Mouse (Mus musculus) right cerebral cortex, adult 2 months (tissue): ENCODE measurements around the gene E2f3.

Source experiments
- DNase-seq, 2 experiments: peaks; one replicate each; pipeline ENCODE4 v3.0.0; 2021 to 2022; ENCODE audit warnings: low spot score in 2 of 2

E2f3 gene

DNA sequence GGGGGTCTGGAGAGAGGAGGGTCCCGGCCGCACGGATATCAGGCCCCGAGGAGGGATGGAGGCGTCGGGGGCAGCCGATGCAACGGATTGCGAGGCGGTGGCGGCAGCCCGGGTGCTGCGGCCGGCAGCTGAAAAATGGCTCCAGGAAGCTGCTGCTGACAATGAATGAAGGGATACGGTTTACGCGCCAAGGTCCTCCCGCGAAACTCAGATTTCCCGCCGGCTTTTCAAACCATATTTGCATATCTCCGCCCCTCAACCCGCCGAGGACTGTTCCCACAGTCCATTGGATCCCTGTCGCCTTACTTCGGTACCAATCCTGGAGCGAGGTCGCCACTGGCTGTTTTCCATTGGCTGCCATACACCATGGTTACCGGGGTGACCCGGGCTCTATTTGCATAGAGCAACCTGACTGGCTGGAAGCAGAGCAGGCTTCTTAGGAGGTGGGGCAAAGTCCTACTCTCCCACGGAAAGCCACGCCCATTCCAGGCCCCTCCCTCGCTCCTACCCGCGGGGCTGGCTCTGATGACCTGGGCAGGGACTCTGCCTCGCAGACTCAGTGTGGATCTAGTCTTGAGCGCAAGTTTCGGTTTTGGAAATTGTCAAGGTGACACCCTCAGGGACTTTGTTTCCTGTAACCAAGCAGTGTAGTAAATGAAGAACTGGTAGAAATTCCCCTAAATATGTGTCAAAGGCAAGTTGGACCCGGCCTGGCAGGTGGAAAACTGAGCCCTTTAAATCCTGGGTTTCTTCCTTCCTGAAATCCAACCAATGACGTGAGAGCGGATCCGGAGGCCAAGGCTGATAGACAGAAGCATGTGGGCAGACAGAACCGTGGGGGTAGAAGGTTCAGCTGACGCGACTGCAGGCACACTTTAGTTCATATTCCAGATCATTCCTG lies at the start of gene E2f3:
TSS of gene E2f3 (minus strand) at position 209 of the 901 bp plus-strand sequence.
- DNase-seq, result peak; percentile 99

DNA sequence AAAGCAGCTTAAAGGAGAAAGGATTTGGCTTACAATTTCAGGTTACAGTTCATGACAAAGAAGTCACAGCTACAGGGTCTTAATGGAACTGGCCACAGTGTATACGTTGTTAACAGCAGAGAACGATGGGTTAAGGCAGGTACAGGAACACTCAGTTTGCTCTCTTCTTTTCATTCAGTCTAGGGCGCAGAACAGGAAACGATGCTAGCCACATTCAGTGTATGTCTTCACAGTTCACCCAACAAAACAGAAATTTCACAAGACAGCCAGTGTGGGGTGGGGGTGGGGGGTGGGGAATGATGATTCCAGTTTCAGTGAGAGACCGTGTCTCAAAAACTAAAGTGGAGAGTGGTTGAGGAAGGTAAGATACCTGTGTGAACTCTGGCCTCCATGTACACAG lies 48.7 kb upstream of the E2f3 start:
- DNase-seq, result no peak

- DNase-seq, result no peak
These were observed 45.9 kb upstream of the E2f3 start for GRCm38 (mm10) chr13:30031684-30032335.

- no peak for DNase-seq
These were observed 42.0 kb upstream of the E2f3 start for GRCm38 (mm10) chr13:30027841-30028240.

GRCm38 (mm10) chr13:30022487-30022886 lies 36.6 kb upstream of the E2f3 start:
- no peak for DNase-seq

- no peak for DNase-seq
These were observed 32.7 kb upstream of the E2f3 start for GRCm38 (mm10) chr13:30018573-30018972.

DNA sequence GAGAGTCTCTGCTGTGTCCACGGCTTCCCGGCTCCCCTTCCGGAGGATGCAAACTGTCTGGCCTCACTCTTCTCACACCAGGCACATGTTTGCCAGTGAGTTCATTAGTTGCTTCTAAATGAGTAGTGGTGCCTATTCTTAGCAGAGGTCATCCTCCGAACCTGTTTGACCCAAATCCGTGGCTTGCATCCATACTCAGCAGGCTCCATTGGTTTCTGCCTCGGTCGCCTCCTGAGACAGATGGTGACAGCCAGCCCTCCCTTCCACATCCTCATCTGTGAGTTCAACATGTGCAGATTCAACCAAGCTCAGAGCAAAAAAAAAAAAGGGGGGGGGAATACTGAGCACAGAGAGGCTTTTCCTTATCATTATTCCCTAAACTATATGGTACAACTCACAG lies 31.7 kb upstream of the E2f3 start:
- DNase-seq, result no peak

DNA sequence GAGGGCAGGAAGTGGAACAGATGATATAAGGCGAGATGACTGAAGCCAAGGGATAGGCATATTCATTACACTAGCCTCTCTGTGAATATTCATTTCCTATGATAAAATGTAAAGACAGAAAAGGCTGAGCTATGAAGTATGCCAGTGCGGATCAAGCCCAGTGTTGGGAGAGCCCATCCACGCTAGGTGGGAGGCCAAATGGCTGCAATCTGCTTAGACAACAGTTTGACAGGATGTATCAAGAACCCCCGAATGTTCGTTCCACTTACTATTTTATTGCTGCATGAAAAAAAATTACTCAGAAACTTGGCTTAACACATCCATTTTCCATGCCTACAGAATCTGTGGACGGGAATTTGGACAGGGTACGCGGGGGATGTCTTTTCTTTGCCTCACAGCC lies 28.7 kb upstream of the E2f3 start:
- DNase-seq, result peak; percentile 13 to 21

DNA sequence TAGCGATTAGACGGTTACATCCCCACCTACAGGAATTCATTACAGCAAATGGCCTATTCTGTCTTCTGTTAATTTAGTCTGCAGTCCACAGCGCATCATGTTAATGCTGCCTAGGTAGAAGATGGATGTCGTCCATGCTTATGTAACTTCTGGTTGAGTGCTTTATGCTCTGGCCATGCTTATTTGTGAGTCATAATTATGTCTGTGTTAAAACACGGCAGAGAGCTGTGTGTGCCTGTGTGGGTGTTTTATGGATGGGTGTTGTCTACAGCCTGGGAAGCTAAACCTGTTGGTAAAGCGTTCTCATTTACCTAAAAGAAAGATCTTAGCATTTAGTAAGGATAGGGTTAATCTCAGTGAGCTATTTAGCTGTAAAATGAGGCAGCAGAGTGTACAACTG lies 26.4 kb upstream of the E2f3 start:
- DNase-seq, result peak; percentile 38 to 56

- no peak for DNase-seq
These were observed 22.9 kb upstream of the E2f3 start for GRCm38 (mm10) chr13:30008738-30009137.

DNA sequence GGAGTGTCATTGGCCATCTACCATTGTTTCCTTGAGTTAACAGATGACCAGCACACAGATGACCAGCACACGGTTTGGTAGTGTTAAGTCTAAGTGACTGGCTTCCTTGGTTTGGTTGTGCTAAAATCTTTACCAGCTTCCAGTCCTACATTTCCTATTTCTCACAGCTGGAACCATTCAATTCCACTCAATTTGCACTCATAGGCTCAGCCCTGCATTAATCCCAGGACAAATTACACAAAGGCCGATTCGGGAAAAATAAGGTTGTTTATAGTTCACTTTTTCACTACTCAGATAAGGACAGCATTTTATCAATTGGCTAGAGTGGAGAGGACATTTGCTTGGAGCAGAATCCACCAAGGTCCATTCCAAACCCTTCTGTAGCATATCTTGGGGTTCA lies 19.6 kb upstream of the E2f3 start:
- no peak for DNase-seq

DNA sequence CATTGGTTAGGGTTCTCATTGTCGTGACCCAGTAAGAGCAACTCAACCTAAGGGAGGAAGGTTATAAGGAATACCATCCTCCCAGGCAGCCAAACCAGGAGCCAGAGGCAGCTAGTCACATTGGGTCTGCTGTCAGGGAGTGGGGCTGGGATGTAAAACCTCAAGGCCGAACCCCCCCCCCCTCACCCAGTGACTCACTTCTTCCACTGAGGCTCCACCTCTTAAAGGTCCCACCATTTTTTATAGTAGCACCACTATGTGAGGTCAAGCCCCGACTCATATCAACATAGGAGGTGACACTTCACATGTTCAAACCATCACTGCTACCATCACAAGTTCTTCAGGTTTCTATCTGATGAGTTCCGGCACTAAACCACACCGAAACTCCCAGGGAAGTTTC lies 19.0 kb upstream of the E2f3 start:
- DNase-seq, result no peak

DNA sequence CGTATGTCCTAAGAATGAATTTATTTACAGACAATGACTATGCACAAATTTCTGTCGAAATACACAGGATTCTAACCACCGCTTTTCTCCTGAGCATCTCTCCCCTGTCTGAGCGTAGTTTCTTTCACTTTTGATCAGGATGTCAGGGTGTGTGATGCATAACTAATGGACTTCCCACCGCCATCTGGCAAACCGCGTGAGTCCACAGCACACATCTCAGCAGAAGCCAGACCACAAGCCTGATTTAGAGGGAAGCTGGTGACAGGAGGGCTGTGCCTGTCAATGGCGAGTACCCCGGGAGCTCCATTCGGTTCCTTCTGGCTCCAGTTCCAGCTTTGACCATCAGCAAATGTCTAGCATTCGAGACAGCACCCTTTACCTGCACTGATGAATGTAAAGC lies 17.3 kb upstream of the E2f3 start:
- peak in 1 of 2 experiments; percentile 18 for DNase-seq

DNA sequence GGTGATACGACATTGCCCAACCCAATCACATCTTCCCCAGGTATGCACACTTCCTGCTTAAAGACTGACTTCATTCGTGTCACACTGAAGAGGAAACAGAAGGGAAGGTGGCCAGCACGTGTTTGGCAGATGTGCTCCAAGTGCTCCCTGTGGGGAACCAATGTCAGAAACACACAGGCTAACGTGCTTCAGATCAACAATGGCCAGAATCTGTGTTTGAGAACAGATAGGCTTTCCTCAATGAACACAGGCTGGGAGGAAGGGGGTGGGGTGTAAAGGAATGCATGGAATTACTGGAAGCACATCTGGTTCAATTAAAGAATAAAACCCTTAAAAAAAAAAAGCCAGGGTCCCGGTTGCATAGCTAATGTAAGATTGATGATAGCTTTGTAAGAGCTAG lies 15.2 kb upstream of the E2f3 start:
- DNase-seq, result no peak

GRCm38 (mm10) chr13:29987956-29988355 lies 2.1 kb upstream of the E2f3 start:
- DNase-seq, result no peak

DNA sequence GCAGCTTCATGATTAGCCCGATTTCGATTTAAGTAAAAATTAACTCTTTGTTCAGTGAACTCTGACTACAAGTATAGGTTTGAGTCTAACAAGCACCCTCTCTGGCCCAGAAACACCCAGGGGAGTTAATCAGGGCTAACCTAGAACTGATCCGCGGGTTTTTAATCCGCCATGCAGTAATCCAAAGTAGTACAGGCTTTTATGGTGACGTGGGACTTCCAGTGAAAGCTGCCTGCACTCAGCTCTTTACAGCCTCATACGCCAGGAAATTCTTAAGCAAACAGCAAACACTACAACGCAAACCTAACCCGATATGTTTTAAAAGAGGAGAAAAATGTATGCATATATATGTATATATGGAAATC lies 875 bp upstream of the E2f3 start:
- DNase-seq, result no peak

DNA sequence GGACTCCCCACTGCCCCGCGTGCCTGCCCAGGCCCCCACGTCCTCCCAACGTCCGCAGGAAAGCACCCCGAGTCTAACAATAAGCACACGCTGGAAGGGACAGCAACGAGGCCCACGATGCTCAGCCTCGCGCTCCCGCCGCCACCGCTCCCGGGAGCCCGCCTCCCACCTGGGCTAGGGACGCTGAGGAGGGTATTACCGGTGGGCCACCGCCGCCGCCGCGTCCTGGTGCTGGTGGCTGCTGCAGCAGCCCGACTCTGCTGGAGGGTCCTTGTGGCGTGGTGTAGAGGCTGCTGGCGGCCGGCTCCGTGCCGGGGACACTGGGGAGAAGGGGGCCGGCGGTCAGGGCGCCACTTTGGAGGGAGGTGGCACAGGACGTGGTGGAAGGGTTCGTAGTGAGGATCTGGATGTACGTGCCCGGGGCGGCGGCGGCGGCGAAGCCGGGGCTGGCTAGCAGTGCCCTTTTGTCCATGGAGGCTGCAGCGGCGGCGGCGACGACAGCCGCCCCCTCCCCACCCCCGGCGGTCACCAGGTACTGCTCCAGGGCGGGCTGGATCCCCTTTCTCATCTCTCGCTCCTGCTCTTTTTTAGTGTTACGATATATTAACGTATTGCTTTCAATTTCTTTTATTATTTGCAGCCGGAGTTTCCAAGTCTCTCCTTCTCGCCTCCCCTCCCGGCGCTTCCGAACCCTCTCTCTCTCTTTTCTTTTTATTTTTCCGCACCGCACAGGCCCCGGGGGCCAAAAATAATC lies 585 bp downstream of the E2f3 start:
- peak; percentile 16 to 35 for DNase-seq

- peak; percentile 56 to 63 for DNase-seq
These were observed 1.4 kb downstream of the E2f3 start for GRCm38 (mm10) chr13:29984286-29985100.

DNA sequence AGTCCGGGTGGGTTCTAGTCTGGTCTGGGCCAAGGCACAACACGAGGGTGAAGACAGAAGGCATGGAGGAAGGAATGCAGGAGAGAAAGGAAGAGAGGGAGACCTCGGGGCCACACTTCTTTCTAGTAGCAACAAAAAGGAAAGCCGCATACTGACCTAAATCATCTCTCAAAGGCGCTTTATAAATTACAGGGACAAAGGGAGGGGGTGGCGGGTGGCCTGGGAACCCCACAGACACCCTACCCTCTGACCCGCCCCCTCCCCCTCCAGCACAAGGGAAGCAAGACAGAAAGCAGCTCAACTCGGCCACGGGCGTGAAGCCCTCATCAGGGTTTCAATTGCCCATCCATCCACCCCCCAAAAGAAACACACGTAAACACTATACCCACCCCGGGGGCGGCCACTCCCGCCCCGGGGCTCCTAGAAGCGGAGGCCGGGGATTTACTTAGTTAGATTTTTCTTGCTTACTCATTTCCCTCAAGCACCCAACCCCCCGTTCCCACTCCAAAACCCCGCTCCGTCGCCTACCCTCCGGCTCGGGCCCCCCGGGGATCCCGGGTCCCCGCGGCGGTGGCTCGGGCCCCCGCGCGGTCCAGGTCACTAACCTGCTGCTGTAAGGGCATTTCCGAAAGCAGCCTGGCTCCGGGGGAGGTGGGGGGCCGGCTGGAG lies 2.2 kb downstream of the E2f3 start:
- peak; percentile 35 to 46 for DNase-seq

DNA sequence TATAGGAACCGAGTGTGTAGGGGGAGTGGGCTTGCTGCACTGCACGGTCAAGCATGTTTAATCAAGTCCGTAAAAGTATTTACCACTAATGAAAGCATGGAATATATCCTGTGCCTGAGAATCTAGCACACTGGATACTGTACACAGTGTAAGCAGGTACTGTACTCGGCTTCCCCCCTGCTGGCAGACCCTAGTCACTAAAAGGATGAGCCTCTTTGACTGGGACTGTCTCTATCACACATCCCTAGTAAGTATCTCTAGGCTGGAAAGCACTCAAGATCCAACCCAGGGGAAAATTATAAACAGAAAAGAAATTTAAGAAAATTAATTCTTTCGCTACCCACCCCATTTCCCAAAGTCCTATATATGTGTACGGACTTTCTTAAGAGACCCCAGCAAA lies 2.8 kb downstream of the E2f3 start:
- DNase-seq, result peak; percentile 18 to 28

DNA sequence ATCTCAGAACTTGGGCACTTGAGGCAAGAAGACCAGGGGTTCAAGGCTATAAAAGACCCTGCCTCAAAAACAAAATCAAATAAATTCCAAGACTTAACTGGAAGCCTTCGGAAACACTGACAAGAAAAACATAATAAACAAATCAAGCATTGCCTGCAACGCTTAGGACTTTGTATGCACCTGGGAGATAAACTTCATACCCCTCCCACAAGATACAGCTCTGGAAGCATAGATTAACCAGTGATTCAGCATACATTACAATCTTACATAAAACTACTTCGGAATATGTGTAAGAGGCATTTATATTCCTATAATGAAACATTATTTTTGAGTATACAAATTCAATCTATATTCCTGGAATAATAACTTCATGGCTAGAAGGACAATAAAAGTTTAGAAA lies 3.5 kb downstream of the E2f3 start:
- no peak for DNase-seq
